Mouse (Mus musculus) testis, adult 2 months (tissue): ENCODE data around the gene Tacc2. TPM values are rescaled to one million over a fixed set of nuclear protein-coding genes. Genes with fewer than 3 reads are reported as not detected.

Experiments used
- H3K27ac ChIP-seq: fragments of 200-500 bp; 2 replicates; pipeline ENCODE4 v1.5.1; 2012; ENCODE audit warnings: low read depth, low read length; ENCODE audit not compliant: control insufficient read depth, insufficient read depth
- H3K27me3 ChIP-seq: fragments of 200-500 bp; 2 replicates; pipeline ENCODE4 v1.6.1; 2012; ENCODE audit warnings: mild to moderate bottlenecking, low read length, moderate library complexity; ENCODE audit not compliant: control insufficient read depth, insufficient read depth
- H3K36me3 ChIP-seq: fragments of 200-500 bp; 2 replicates; pipeline ENCODE4 v1.6.1; 2012; ENCODE audit warnings: mild to moderate bottlenecking, low read length; ENCODE audit not compliant: control insufficient read depth, insufficient read depth
- H3K4me1 ChIP-seq: fragments of 200-500 bp; 2 replicates; pipeline ENCODE4 v1.6.1; 2012; ENCODE audit warnings: low read length; ENCODE audit not compliant: control insufficient read depth, insufficient read depth
- H3K4me3 ChIP-seq: fragments of 200-500 bp; 2 replicates; pipeline ENCODE4 v1.5.1; 2012; ENCODE audit warnings: low read depth, mild to moderate bottlenecking, low read length, moderate library complexity, mixed read lengths; ENCODE audit not compliant: control insufficient read depth
- CTCF ChIP-seq: fragments of 200-500 bp; IDR thresholded peaks from 2 replicates; pipeline ENCODE4 v1.5.1; 2012; ENCODE audit warnings: low read depth, mild to moderate bottlenecking, inconsistent platforms, low read length, moderate library complexity; ENCODE audit not compliant: control insufficient read depth, insufficient read depth, insufficient replicate concordance
- POLR2A ChIP-seq: fragments of 200-500 bp; IDR thresholded peaks from 2 replicates; pipeline ENCODE4 v1.6.1; 2012; ENCODE audit warnings: low read depth, mild to moderate bottlenecking, inconsistent platforms, low read length, moderate library complexity; ENCODE audit not compliant: control insufficient read depth
- polyA plus RNA-seq: library from polyadenylated mRNA; depleted of rRNA; stranded (reverse); fragments of >200 nt; gene quantifications from 2 replicates; pipeline ENCODE4 v1.2.3, GENCODE M21; 2012

Gene Tacc2
- polyA plus RNA-seq, 1 experiment = 6.5 TPM

GRCm38 (mm10) chr7:130600546-130600945 lies 23.3 kb downstream of the Tacc2 start:
- H3K4me3 ChIP-seq = no peak overlapping the region
- no peaks in the 10 kb centered on the region for H3K36me3 ChIP-seq
- no peaks in the 10 kb centered on the region for H3K4me1 ChIP-seq
- H3K27ac ChIP-seq = no peak overlapping the region
- no peaks in the 10 kb centered on the region for H3K27me3 ChIP-seq
- no peak for TF ChIP-seq POLR2A
- TF ChIP-seq CTCF = no peak

GRCm38 (mm10) chr7:130602804-130603203 lies 25.6 kb downstream of the Tacc2 start:
- Histone ChIP-seq H3K4me3 (no peak overlapping the region), H3K27me3 (no peaks in the 10 kb centered on the region), H3K36me3 (no peaks in the 10 kb centered on the region), H3K27ac (no peak overlapping the region), H3K4me1 (no peaks in the 10 kb centered on the region)
- no peak for TF ChIP-seq CTCF
- no peak for TF ChIP-seq POLR2A

DNA sequence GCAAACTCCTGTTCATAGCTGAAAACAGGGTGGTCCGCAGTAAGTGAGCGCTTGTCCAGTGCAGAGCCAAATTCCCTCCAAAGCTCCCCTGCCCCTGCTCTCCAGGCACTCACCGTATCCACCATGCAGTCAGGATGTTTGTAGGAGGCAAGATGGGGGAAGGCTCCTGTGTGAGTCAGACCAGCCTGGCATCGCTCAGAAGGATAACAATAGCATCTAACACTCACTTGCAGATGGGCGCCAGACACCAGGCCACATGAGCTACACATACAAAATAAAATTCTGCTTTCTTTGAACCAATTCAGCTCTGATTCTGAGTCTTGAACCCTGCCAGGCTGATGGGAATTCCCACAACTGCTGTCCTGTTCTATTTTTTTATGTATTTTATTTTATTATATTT lies 26.3 kb downstream of the Tacc2 start:
- Histone ChIP-seq H3K4me1 (no peaks in the 10 kb centered on the region), H3K4me3 (no peak overlapping the region), H3K27me3 (no peaks in the 10 kb centered on the region), H3K36me3 (no peaks in the 10 kb centered on the region), H3K27ac (no peak overlapping the region)
- TF ChIP-seq POLR2A = no peak
- TF ChIP-seq CTCF = no peak

DNA sequence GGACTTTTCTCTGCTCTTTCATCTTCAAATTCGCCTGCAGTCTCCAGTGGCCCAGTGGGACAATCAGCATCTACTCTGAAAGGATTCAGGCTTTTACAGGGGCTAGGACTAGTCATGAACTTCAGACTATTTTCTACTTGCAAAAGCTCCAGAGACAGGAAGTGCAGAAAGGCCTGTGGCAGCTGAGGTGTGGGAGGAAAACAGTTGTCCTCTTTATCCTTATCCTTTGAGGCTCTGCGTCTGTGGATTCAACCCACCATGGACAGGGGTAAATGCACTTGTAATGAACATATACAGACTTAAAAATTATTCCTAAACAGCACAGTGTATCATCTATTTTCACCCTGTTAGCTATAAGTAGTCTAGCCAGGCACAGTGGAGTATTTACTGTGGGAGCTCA lies 27.2 kb downstream of the Tacc2 start:
- H3K36me3 ChIP-seq = no peaks in the 10 kb centered on the region
- no peaks in the 10 kb centered on the region for H3K27me3 ChIP-seq
- TF ChIP-seq CTCF (no peak), POLR2A (no peak)
- H3K4me1 ChIP-seq = no peaks in the 10 kb centered on the region
- H3K27ac ChIP-seq = no peak overlapping the region
- no peak overlapping the region for H3K4me3 ChIP-seq

- H3K27me3 ChIP-seq = no peaks in the 10 kb centered on the region
- no peak for TF ChIP-seq POLR2A
- TF ChIP-seq CTCF = no peak
Observed at GRCm38 (mm10) chr7:130605111-130605510, 27.9 kb downstream of the Tacc2 start.

GRCm38 (mm10) chr7:130606958-130607357 lies 29.7 kb downstream of the Tacc2 start:
- no peak for TF ChIP-seq POLR2A
- no peak for TF ChIP-seq CTCF
- Histone ChIP-seq H3K36me3 (no peaks in the 10 kb centered on the region), H3K27me3 (no peaks in the 10 kb centered on the region), H3K4me3 (no peak overlapping the region), H3K4me1 (no peaks in the 10 kb centered on the region), H3K27ac (no peak overlapping the region)

More at GRCm38 (mm10) chr7:130605111-130605510, 27.9 kb downstream of the Tacc2 start:
- no peak overlapping the region for H3K27ac ChIP-seq
- no peak overlapping the region for H3K4me3 ChIP-seq
- no peaks in the 10 kb centered on the region for H3K36me3 ChIP-seq
- no peaks in the 10 kb centered on the region for H3K4me1 ChIP-seq

GRCm38 (mm10) chr7:130613973-130614372 lies 36.7 kb downstream of the Tacc2 start:
- H3K27me3 ChIP-seq = no peaks in the 10 kb centered on the region
- no peaks in the 10 kb centered on the region for H3K4me1 ChIP-seq
- H3K27ac ChIP-seq = no peak overlapping the region
- TF ChIP-seq CTCF (no peak), POLR2A (no peak)
- H3K4me3 ChIP-seq = no peak overlapping the region
- H3K36me3 ChIP-seq = no peaks in the 10 kb centered on the region

DNA sequence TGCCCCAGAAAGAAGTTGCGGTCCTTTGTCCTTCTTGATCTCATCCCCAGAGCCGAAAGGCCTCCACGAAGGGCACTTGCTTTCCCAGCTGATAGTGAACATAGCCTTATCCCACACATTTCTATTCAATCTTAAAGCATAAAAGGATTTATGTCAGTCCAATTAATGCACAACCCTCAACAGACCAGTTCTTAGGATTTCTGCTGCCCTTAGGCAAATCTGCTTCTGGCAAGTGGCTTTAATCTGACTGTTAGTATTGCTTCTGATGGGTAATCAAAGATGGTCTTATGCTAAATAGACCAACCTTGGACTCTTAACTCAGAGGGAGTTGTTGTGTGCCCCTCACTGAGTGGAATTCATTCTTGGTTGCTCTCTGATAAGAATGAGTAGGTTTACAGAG lies 40.4 kb downstream of the Tacc2 start:
- H3K36me3 ChIP-seq = no peaks in the 10 kb centered on the region
- no peak for TF ChIP-seq POLR2A
- no peak for TF ChIP-seq CTCF
- H3K4me1 ChIP-seq = no peaks in the 10 kb centered on the region
- H3K27me3 ChIP-seq = no peaks in the 10 kb centered on the region
- no peak overlapping the region for H3K4me3 ChIP-seq
- no peak overlapping the region for H3K27ac ChIP-seq
